Mouse (Mus musculus) cerebellum, postnatal 10 days (tissue): ENCODE measurements around the gene Cacng5.

Source experiments
- DNase-seq, 2 experiments: peaks; one replicate each; pipeline ENCODE4 v3.0.0; 2021; ENCODE audit warnings: mixed read lengths in 2 of 2

The Cacng5 gene

DNA sequence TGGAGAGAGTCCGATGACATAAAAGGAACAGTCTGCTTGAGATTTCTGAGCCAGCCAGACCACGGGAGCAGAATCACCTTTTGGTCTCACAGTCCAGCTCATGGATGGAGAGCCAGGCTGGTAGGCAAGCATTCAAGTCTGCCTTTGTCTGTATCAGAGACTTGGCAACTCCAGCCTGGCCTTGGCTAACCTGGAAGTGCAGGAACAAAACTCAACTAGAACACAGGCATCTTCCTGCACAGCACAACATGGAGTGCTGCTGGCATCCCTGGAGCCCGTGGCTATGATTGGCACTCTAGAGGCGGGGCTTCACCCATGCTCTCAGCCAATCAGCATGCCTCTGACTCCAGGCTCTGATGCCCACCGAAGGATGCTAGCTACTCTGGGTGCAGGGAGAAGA is 38.0 kb downstream of the Cacng5 start:
- peak; percentile 77 to 82 for DNase-seq

GRCm38 (mm10) chr11:107875861-107876494 is 38.9 kb downstream of the Cacng5 start:
- DNase-seq: peak in 1 of 2 experiments; percentile 37

DNA sequence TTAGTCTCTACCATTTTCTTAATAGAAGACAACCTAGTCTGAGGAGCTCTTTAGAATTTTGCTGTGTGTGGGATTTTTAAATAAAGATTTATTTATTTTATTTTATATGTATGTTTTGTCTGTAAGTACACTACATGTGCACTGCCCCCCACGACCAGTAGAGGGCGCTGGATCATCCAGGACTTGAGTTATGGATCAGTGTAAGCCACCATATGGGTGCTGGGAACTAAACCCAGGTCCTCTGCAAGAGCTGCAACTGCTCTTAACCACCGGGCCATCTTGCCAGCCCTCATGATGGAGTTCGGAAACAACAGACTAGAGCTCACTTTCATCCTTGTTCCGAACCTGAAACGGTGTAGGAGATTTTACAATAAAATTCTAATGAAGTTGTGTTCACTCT is 42.1 kb downstream of the Cacng5 start:
- DNase-seq: no peak

- DNase-seq: no peak
These were observed 47.3 kb downstream of the Cacng5 start for GRCm38 (mm10) chr11:107867509-107867908.

DNA sequence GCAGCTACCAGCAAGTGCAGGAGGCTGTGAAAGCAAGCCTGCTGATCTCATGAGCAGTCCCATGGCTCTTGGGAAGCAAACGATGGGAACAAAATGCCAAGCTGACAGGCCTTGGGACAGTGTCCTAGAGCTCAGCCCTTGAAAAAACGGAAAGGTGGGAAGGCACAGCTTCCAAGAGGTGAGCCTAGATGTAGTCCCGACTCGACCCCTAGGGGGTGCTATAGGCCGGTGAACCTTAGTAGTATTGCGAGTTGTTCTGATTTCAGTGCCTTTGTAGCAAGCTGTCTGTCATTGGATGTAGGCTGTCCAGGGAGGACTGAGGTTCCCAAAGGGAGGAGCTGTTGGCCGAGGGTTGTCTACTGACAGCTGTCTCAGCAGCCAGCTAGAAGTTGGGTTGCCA is 49.7 kb downstream of the Cacng5 start:
- DNase-seq: peak; percentile 94 to 97

- peak; percentile 95 to 98 for DNase-seq
These were observed 50.8 kb downstream of the Cacng5 start for GRCm38 (mm10) chr11:107864024-107864423.

- peak; percentile 81 to 85 for DNase-seq
These were observed 53.1 kb downstream of the Cacng5 start for GRCm38 (mm10) chr11:107861738-107862137.

GRCm38 (mm10) chr11:107859871-107860270 is 55.0 kb downstream of the Cacng5 start:
- no peak for DNase-seq

GRCm38 (mm10) chr11:107859288-107859687 is 55.6 kb downstream of the Cacng5 start:
- DNase-seq: peak; percentile 77 to 80

DNA sequence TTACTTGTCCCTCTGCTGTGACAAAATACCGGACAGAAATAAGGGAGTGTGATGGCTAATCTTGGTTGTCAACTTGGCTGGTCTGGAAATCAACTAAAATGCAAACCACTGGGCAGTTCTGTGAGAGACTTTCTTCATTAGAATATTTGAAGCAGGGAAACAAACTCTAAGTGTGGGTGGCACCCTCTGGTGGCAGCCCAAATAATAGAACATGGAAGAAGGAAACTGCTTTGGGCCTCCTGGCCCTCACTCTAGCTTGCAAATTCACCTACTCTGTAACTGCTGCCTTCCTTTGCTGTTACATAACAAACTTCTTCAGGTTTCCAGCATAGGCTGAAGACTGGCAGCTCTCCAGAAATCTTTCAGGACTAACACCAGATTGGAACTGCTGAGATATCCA is 61.8 kb downstream of the Cacng5 start:
- DNase-seq: peak; percentile 84 to 87

DNA sequence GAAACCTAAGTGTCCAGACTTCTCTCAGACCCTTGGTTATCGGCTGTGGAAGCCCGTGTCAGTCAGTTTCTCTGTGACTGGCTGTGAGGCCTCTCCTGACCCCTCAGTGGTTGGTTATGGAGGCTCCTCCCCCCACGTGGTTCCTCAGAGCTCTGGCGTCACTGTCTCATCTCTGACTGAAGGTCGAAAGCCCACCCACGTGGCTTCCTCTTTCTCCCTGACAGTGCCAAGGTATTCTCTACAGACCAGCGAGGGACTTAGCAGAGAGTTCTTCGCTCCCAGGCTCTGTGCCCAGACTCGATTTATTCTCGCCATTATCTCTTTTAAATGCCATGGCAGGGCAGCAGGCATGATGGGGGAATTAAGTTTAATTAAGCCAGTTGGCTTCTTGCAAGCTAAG is 65.2 kb downstream of the Cacng5 start:
- peak; percentile 78 to 81 for DNase-seq

- DNase-seq: no peak
These were observed 70.7 kb downstream of the Cacng5 start for GRCm38 (mm10) chr11:107844175-107844574.

DNA sequence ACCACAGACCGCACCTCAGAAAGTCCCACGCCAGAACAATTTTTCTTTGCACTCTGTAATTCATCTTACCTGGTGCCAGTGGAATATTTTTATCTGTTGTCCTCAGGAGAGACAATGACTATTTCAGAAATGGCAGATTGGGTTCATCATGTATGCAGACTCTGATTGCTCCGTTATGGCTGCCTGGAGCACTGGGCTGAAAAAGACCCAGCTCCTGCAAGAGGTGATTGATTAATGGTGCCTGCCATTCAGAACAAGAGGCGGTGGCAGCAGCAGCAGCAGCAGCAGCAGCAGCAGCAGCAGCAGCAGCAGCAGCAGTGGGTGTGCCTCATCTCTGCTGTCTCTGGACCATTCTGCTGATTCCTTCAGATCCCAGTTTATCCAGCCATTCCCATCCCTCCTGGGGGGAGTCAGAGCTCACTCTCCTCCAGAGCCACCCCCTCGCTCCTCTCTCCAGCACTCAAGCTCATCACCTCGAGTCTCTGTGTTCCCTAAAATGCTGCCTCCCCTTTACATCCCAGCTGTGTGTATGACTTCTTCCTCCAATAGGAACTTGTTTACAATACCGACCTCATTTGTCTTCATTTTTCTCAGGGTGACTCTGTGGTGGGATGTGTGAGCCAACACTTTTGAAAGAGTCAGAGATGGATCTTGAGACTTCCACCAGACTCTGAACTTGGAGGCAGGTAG is 81.4 kb downstream of the Cacng5 start:
- no peak for DNase-seq
